Mouse (Mus musculus) testis, adult 2 months (tissue): ENCODE results near the gene Uba5. TPM values are rescaled to one million over a fixed set of nuclear protein-coding genes. Genes with fewer than 3 reads are reported as not detected.

Experiments
- H3K27ac ChIP-seq: fragments of 200-500 bp; 2 replicates; pipeline ENCODE4 v1.5.1; 2012; ENCODE audit warnings: low read depth, low read length; ENCODE audit not compliant: control insufficient read depth, insufficient read depth
- H3K27me3 ChIP-seq: fragments of 200-500 bp; 2 replicates; pipeline ENCODE4 v1.6.1; 2012; ENCODE audit warnings: mild to moderate bottlenecking, low read length, moderate library complexity; ENCODE audit not compliant: control insufficient read depth, insufficient read depth
- H3K36me3 ChIP-seq: fragments of 200-500 bp; 2 replicates; pipeline ENCODE4 v1.6.1; 2012; ENCODE audit warnings: mild to moderate bottlenecking, low read length; ENCODE audit not compliant: control insufficient read depth, insufficient read depth
- H3K4me1 ChIP-seq: fragments of 200-500 bp; 2 replicates; pipeline ENCODE4 v1.6.1; 2012; ENCODE audit warnings: low read length; ENCODE audit not compliant: control insufficient read depth, insufficient read depth
- H3K4me3 ChIP-seq: fragments of 200-500 bp; 2 replicates; pipeline ENCODE4 v1.5.1; 2012; ENCODE audit warnings: low read depth, mild to moderate bottlenecking, low read length, moderate library complexity, mixed read lengths; ENCODE audit not compliant: control insufficient read depth
- CTCF ChIP-seq: fragments of 200-500 bp; IDR thresholded peaks from 2 replicates; pipeline ENCODE4 v1.5.1; 2012; ENCODE audit warnings: low read depth, mild to moderate bottlenecking, inconsistent platforms, low read length, moderate library complexity; ENCODE audit not compliant: control insufficient read depth, insufficient read depth, insufficient replicate concordance
- POLR2A ChIP-seq: fragments of 200-500 bp; IDR thresholded peaks from 2 replicates; pipeline ENCODE4 v1.6.1; 2012; ENCODE audit warnings: low read depth, mild to moderate bottlenecking, inconsistent platforms, low read length, moderate library complexity; ENCODE audit not compliant: control insufficient read depth
- polyA plus RNA-seq: library from polyadenylated mRNA; depleted of rRNA; stranded (reverse); fragments of >200 nt; gene quantifications from 2 replicates; pipeline ENCODE4 v1.2.3, GENCODE M21; 2012

Uba5 gene
- polyA plus RNA-seq, 1 experiment: 8.4 TPM

- Histone ChIP-seq H3K4me1 (no peaks in the 10 kb centered on the region), H3K36me3 (peaks cover 4% of the 10 kb centered on the region), H3K27ac (no peak overlapping the region), H3K4me3 (no peak overlapping the region), H3K27me3 (no peaks in the 10 kb centered on the region)
- no peak for TF ChIP-seq CTCF
Observed at GRCm38 (mm10) chr9:104051028-104051427, 11.9 kb downstream of the Uba5 start.

- TF ChIP-seq CTCF: no peak
- TF ChIP-seq POLR2A: no peak
Observed at GRCm38 (mm10) chr9:104043676-104044075, 19.3 kb downstream of the Uba5 start.

GRCm38 (mm10) chr9:104040362-104040761 lies 22.6 kb downstream of the Uba5 start, which contains the start of gene Gm28305:
TSS of gene Gm28305 (plus strand) at chr9:104040662.
- no peak for TF ChIP-seq CTCF
- no peak for TF ChIP-seq POLR2A
- no peaks in the 10 kb centered on the region for H3K4me1 ChIP-seq

More at GRCm38 (mm10) chr9:104043676-104044075, 19.3 kb downstream of the Uba5 start:
- no peaks in the 10 kb centered on the region for H3K4me1 ChIP-seq
- H3K27me3 ChIP-seq: no peaks in the 10 kb centered on the region
- no peak overlapping the region for H3K27ac ChIP-seq
- H3K4me3 ChIP-seq: no peak overlapping the region
- peaks cover 2% of the 10 kb centered on the region; the same call in 1 of the 2 replicates for H3K36me3 ChIP-seq

GRCm38 (mm10) chr9:104039742-104040141 lies 23.2 kb downstream of the Uba5 start:
- no peak for TF ChIP-seq POLR2A
- no peak for TF ChIP-seq CTCF
- Histone ChIP-seq H3K4me3 (no peak overlapping the region), H3K36me3 (no peaks in the 10 kb centered on the region), H3K27me3 (no peaks in the 10 kb centered on the region), H3K27ac (no peak overlapping the region), H3K4me1 (no peaks in the 10 kb centered on the region)

More at GRCm38 (mm10) chr9:104040362-104040761, 22.6 kb downstream of the Uba5 start, which contains the start of gene Gm28305:
- no peaks in the 10 kb centered on the region for H3K36me3 ChIP-seq
- no peaks in the 10 kb centered on the region for H3K27me3 ChIP-seq
- no peak within 1 kb of the TSS for H3K4me3 ChIP-seq
- no peak within 1 kb of the TSS for H3K27ac ChIP-seq

GRCm38 (mm10) chr9:104039031-104039695 lies 23.8 kb downstream of the Uba5 start:
- Histone ChIP-seq H3K4me1 (no peaks in the 10 kb centered on the region), H3K27me3 (no peaks in the 10 kb centered on the region), H3K4me3 (no peak overlapping the region), H3K36me3 (no peaks in the 10 kb centered on the region), H3K27ac (no peak overlapping the region)
- TF ChIP-seq POLR2A (no peak), CTCF (no peak)

GRCm38 (mm10) chr9:104038266-104038665 lies 24.7 kb downstream of the Uba5 start:
- TF ChIP-seq CTCF (no peak), POLR2A (no peak)
- no peaks in the 10 kb centered on the region for H3K36me3 ChIP-seq

GRCm38 (mm10) chr9:104035261-104036015 lies 27.5 kb downstream of the Uba5 start:
- no peak overlapping the region for H3K4me3 ChIP-seq
- TF ChIP-seq CTCF: peak; percentile 73; the same call in 1 of the 2 replicates
- TF ChIP-seq POLR2A: no peak
- H3K27ac ChIP-seq: no peak overlapping the region

More at GRCm38 (mm10) chr9:104038266-104038665, 24.7 kb downstream of the Uba5 start:
- H3K4me3 ChIP-seq: no peak overlapping the region
- no peaks in the 10 kb centered on the region for H3K4me1 ChIP-seq
- no peaks in the 10 kb centered on the region for H3K27me3 ChIP-seq
- no peak overlapping the region for H3K27ac ChIP-seq

More at GRCm38 (mm10) chr9:104035261-104036015, 27.5 kb downstream of the Uba5 start:
- no peaks in the 10 kb centered on the region for H3K27me3 ChIP-seq
- H3K4me1 ChIP-seq: no peaks in the 10 kb centered on the region
- H3K36me3 ChIP-seq: no peaks in the 10 kb centered on the region
